Mouse (Mus musculus): ENCODE results near the gene Snx27. TPM values are rescaled to one million over a fixed set of nuclear protein-coding genes. Genes with fewer than 3 reads are reported as not detected.

The Snx27 gene
- polyA plus RNA-seq, 1 experiment from 2014 or later, result 86.6 TPM

DNA sequence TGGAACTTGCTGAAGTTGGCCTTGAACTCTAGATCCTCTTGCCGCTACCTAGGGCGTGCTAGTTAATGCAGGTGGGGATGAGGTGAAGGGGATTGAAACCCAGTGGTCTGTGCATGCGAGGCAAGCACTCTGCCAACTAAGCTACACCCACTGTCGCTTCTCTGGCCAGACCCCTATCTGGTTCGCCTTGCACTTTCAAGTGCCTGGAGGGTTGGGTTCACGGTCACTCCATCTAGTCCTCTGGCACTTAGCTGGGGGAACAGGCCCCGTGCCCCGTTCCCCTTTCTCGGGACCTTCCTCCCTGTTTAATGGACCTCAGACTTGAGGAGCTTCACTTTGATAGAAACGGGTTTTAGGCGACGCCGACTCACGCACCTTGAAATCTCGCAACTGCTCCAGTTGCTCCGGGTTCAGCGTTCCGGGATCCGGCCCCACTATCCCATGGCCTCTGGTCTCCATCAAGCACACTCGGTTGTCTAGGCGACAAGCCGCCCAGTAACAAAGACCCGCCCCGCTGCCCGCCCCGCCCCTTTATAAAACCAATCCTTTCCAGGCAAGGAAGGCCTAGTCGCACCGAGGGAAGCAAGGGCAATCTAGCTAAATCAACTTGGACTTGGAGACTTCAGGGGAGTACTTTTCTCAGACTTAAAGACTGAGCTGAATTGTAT is 109.9 kb downstream of the Snx27 start:
- Histone ChIP-seq H3K27me3 (no peaks in the 10 kb centered on the region), H3K27ac (replicated peaks) (peak overlapping the region; percentile 64), H3K4me2 (replicated peaks) (peak overlapping the region; percentile 48), H3K9ac (replicated peaks) (peak overlapping the region; percentile 31; the same call in 1 of the 2 replicates), H3K4me1 (peaks cover 21% of the 10 kb centered on the region), H3K4me3 (peak overlapping the region; percentile 29), H3K36me3 (no peaks in the 10 kb centered on the region), H3K9me3 (no peaks in the 10 kb centered on the region)
- ATAC-seq (replicated peaks), result peak; percentile 65
- WGBS, result 9% methylated on average over 28 of the region's 28 CpGs

- Histone ChIP-seq H3K27ac (replicated peaks) (no peak overlapping the region), H3K9ac (replicated peaks) (no peak overlapping the region), H3K36me3 (no peaks in the 10 kb centered on the region), H3K4me2 (replicated peaks) (no peak overlapping the region), H3K4me3 (no peak overlapping the region), H3K27me3 (no peaks in the 10 kb centered on the region), H3K4me1 (peaks cover 39% of the 10 kb centered on the region), H3K9me3 (no peaks in the 10 kb centered on the region)
- WGBS, result 67% methylated on average over 3 of the region's 3 CpGs
- ATAC-seq (replicated peaks), result no peak
Observed at GRCm38 (mm10) chr3:94468931-94469330, 113.6 kb downstream of the Snx27 start.

DNA sequence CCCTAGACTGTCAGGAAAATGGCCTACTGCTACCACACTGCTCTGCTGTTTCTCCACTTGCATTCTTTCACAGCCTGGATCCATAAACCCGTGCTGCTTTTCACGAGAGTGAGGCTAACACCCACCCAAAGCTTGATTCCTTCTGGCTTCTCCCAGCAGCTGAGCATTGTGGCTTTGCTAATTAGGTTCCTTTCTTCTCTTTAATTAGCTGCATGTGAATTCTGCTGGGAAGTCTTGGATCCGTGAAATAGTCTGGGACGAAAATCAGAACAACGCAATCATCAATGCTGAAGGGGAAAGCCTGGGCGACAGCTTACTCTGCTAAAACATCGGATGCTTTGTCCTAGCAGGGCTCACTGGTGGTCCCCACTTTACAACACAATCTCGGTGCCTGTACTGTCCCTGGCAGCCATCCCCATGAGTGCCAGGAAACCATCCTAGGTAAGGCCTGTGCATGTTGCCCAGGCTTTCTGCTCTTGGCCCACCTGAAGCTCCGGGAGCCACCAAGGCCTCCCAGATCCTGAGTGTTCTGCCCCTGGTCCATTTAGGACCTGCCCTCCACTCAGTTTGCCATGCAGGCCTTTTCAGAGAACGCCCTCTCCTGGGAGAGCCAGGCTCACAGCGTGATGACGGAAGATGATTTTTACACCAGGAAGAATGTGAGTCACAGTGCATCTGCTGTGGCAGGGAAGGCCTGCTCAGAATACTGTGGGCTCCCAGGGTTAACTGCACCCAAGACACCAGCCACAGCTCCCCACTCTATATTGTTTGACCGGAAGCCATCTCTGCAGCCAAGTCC is 116.7 kb downstream of the Snx27 start:
- H3K9ac ChIP-seq (replicated peaks), result peak overlapping the region; percentile 24
- ATAC-seq (replicated peaks), result peak; percentile 86
- no peak overlapping the region for H3K4me3 ChIP-seq
- H3K9me3 ChIP-seq, result no peaks in the 10 kb centered on the region
- no peak overlapping the region for H3K4me2 ChIP-seq (replicated peaks)
- peaks cover 33% of the 10 kb centered on the region for H3K4me1 ChIP-seq
- no peaks in the 10 kb centered on the region for H3K27me3 ChIP-seq
- WGBS, result 19% methylated on average over 13 of the region's 13 CpGs
- peak overlapping the region; percentile 97 for H3K27ac ChIP-seq (replicated peaks)
- no peaks in the 10 kb centered on the region for H3K36me3 ChIP-seq

DNA sequence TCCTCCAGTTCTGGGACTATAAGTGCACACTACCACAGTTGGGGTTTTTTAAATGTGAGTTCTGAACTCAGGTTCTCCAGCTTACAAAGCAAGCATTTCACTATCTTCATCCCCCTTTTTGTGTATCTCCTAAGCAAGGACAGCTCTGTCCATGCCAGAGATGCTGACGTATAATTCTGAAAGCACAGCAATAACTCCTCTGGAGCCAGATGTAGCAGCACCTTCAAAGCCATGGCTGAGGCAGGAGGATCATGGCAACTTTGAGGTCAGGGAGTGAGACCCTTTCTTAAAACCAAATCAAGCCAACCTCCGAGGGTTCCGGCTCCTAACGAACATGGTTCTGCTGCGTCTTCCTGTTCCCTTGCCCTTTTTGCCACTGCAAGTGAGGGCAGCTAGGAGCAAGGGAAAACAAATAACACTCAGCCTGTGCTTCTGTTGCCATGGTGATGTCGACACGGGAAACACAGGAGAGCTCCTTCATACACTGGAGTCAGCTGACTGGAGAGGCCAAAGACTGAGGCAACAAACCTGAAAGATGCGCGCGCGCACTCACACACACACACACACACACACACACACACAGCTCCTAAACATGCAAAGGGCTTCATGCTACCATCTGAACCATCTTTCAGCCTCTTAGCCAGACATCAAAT is 118.5 kb downstream of the Snx27 start:
- no peaks in the 10 kb centered on the region for H3K36me3 ChIP-seq
- WGBS, result 23% methylated on average over 11 of the region's 11 CpGs
- no peak overlapping the region for H3K9ac ChIP-seq (replicated peaks)
- H3K9me3 ChIP-seq, result no peaks in the 10 kb centered on the region
- peak overlapping the region; percentile 97 for H3K27ac ChIP-seq (replicated peaks)
- no peak overlapping the region for H3K4me3 ChIP-seq
- no peaks in the 10 kb centered on the region for H3K27me3 ChIP-seq
- no peak overlapping the region for H3K4me2 ChIP-seq (replicated peaks)
- ATAC-seq (replicated peaks), result peak; percentile 76
- H3K4me1 ChIP-seq, result peaks cover 33% of the 10 kb centered on the region

- no peaks in the 10 kb centered on the region for H3K9me3 ChIP-seq
- H3K4me2 ChIP-seq (replicated peaks), result no peak overlapping the region
- H3K4me1 ChIP-seq, result peaks cover 19% of the 10 kb centered on the region
- H3K4me3 ChIP-seq, result no peak overlapping the region
- H3K36me3 ChIP-seq, result no peaks in the 10 kb centered on the region
- H3K9ac ChIP-seq (replicated peaks), result no peak overlapping the region
- 88% methylated on average over 2 of the region's 2 CpGs for WGBS
- no peak for ATAC-seq (replicated peaks)
- H3K27ac ChIP-seq (replicated peaks), result no peak overlapping the region
- H3K27me3 ChIP-seq, result no peaks in the 10 kb centered on the region
Observed at GRCm38 (mm10) chr3:94459834-94460233, 122.7 kb downstream of the Snx27 start.

DNA sequence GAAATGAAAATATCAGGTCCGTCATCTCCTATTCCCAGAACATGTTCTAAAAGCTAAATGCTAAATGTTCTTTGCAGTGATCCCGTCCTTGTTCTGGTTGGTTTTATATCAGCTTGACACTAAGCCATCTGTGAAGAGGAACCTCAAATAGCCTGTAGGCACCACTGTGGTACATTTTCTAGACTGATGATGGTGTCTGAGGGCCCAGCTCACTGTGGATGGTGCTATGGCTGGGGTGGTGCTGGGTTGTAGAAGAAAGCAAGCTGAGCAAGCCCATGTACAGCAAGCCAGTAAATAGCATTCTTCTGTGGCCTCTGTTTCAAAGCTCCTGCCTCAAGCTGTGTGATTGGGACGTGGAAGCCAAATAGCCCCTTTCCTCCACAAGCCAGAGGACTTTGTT is 125.5 kb downstream of the Snx27 start:
- no peak; the same call in 1 of the 2 replicates for ATAC-seq (replicated peaks)
- H3K9ac ChIP-seq (replicated peaks), result no peak overlapping the region
- H3K4me3 ChIP-seq, result peak overlapping the region; percentile 40; the same call in 1 of the 2 replicates
- H3K27me3 ChIP-seq, result no peaks in the 10 kb centered on the region
- H3K9me3 ChIP-seq, result no peaks in the 10 kb centered on the region
- H3K4me2 ChIP-seq (replicated peaks), result peak overlapping the region; percentile 39; the same call in 1 of the 2 replicates
- 0 out of 2 replicates have a peak, but pooled peaks cover 5% of the 10 kb centered on the region for H3K4me1 ChIP-seq
- WGBS, result 77% methylated on average over 3 of the region's 3 CpGs
- H3K36me3 ChIP-seq, result no peaks in the 10 kb centered on the region
- H3K27ac ChIP-seq (replicated peaks), result peak overlapping the region; percentile 39; the same call in 1 of the 2 replicates

- Histone ChIP-seq H3K9me3 (no peaks in the 10 kb centered on the region), H3K4me2 (replicated peaks) (peak overlapping the region; percentile 39), H3K9ac (replicated peaks) (peak overlapping the region; percentile 12; the same call in 1 of the 2 replicates), H3K36me3 (no peaks in the 10 kb centered on the region), H3K27ac (replicated peaks) (peak overlapping the region; percentile 39), H3K4me1 (0 out of 2 replicates have a peak, but pooled peaks cover 5% of the 10 kb centered on the region), H3K4me3 (peak overlapping the region; percentile 40), H3K27me3 (no peaks in the 10 kb centered on the region)
- under 1% methylated on average over 12 of the region's 12 CpGs for WGBS
- peak; percentile 93 for ATAC-seq (replicated peaks)
Observed at GRCm38 (mm10) chr3:94456529-94457000, 126.0 kb downstream of the Snx27 start.

DNA sequence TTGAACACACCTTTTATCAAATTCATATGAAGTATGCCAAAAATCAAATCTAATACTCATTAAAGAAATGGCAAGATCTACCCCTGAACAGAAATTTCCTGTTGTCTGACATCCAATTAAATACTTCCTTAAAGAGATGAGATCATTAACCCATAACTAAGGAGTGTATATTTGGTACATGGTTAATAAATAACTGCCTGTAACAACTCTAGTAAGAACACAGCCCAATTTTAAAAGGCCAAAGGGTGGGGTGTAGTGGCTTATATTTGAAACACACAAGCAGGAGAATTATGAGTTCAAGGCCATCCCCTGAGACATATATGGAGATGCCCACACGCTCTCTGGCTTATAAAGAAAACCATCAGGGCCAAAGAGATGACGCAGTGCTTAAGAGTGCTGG is 133.1 kb downstream of the Snx27 start:
- WGBS, result 96% methylated on average over 2 of the region's 2 CpGs

More for the DNA sequence above, 133.1 kb downstream of the Snx27 start:
- no peak for ATAC-seq (replicated peaks)
- Histone ChIP-seq H3K36me3 (peaks cover 54% of the 10 kb centered on the region), H3K4me1 (peaks cover 4% of the 10 kb centered on the region), H3K27me3 (no peaks in the 10 kb centered on the region), H3K27ac (replicated peaks) (no peak overlapping the region), H3K9ac (replicated peaks) (no peak overlapping the region), H3K9me3 (no peaks in the 10 kb centered on the region), H3K4me2 (replicated peaks) (no peak overlapping the region), H3K4me3 (no peak overlapping the region)

Other genes starting within 250 kb of the Snx27 start
- 0.78 and 1.1 TPM in 2 replicates for gene Them5, start 240.6 kb downstream of the Snx27 start, polyA plus RNA-seq (2015; fragmentation: Nextera tagmentation; extraction: Ambion mirVana)
- gene C2cd4d, start 220.3 kb downstream of the Snx27 start, polyA plus RNA-seq (2015; fragmentation: Nextera tagmentation; extraction: Ambion mirVana), result 1.3 and 1.7 TPM in 2 replicates
- 1.0 and 1.2 TPM in 2 replicates for gene Rorc, start 209.9 kb downstream of the Snx27 start, polyA plus RNA-seq (2015; fragmentation: Nextera tagmentation; extraction: Ambion mirVana)
- gene Lingo4, start 184.2 kb downstream of the Snx27 start, polyA plus RNA-seq (2015; fragmentation: Nextera tagmentation; extraction: Ambion mirVana), result 0.97 and 1.0 TPM in 2 replicates
- 65.3 and 65.9 TPM in 2 replicates for gene Tdrkh, start 169.4 kb downstream of the Snx27 start, polyA plus RNA-seq (2015; fragmentation: Nextera tagmentation; extraction: Ambion mirVana)
- gene Mrpl9, start 139.4 kb downstream of the Snx27 start, polyA plus RNA-seq (2015; fragmentation: Nextera tagmentation; extraction: Ambion mirVana), result 61.7 and 62.7 TPM in 2 replicates
- 1.6 and 1.7 TPM in 2 replicates for gene Oaz3, start 138.8 kb downstream of the Snx27 start, polyA plus RNA-seq (2015; fragmentation: Nextera tagmentation; extraction: Ambion mirVana)
- gene Celf3, start 104.4 kb downstream of the Snx27 start, polyA plus RNA-seq (2015; fragmentation: Nextera tagmentation; extraction: Ambion mirVana), result 331 and 337 TPM in 2 replicates
- 14.1 and 18.0 TPM in 2 replicates for gene Riiad1, start 102.4 kb downstream of the Snx27 start, polyA plus RNA-seq (2015; fragmentation: Nextera tagmentation; extraction: Ambion mirVana)
- gene Gm10972, start 60.4 kb upstream of the Snx27 start, polyA plus RNA-seq (2015; fragmentation: Nextera tagmentation; extraction: Ambion mirVana), result not detected in 2 replicates
- gene Tuft1, start 76.2 kb upstream of the Snx27 start, polyA plus RNA-seq (2015; fragmentation: Nextera tagmentation; extraction: Ambion mirVana), result 3.6 and 4.1 TPM in 2 replicates
- gene Selenbp2, start 110.8 kb upstream of the Snx27 start, polyA plus RNA-seq (2015; fragmentation: Nextera tagmentation; extraction: Ambion mirVana), result 0.48 and 0.78 TPM in 2 replicates
- gene Cgn, start 203.8 kb upstream of the Snx27 start, polyA plus RNA-seq (2015; fragmentation: Nextera tagmentation; extraction: Ambion mirVana), result 4.8 and 5.8 TPM in 2 replicates

Measured in forebrain, embryonic 15.5 days (tissue).